Mouse (Mus musculus): ENCODE measurements at regions not wholly inside any gene's neighbourhood (a gene's known extent, or its start where the extent isn't known, plus 50 kb on each side); places are given as distances from the start of the nearest gene placed in this dataset.

DNA sequence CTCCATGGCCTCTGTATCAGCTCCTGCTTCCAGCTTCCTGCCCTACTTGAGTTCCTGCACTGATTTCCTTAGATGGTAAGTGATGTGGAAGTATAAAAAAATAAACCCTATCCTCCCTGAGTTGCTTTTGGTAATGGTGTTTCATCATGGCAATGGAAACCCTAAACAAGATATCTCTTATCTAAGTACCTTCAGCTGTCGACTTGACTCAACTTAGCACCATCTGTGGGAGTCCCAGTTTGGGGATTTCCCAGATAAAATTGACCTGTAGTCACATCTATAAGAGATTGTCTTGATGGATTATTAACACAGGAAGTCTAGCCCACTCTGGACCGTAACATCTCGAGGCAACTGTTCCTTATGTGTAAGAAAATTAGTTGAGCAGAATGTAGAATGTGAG, 570.2 kb upstream of the Gm10306 start:
- Histone ChIP-seq H3K4me2 (no peak overlapping the region), H3K9me3 (no peaks in the 10 kb centered on the region), H3K4me1 (no peaks in the 10 kb centered on the region), H3K4me3 (no peak overlapping the region), H3K36me3 (no peaks in the 10 kb centered on the region), H3K9ac (no peak overlapping the region), H3K27me3 (no peaks in the 10 kb centered on the region), H3K27ac (no peak overlapping the region)
- 88% methylated on average over 3 of the region's 3 CpGs for WGBS
- no peak for ATAC-seq (ENCODE audit: insufficient number of reproducible peaks, insufficient read depth, low FRiP score, low TSS enrichment, low read depth)

DNA sequence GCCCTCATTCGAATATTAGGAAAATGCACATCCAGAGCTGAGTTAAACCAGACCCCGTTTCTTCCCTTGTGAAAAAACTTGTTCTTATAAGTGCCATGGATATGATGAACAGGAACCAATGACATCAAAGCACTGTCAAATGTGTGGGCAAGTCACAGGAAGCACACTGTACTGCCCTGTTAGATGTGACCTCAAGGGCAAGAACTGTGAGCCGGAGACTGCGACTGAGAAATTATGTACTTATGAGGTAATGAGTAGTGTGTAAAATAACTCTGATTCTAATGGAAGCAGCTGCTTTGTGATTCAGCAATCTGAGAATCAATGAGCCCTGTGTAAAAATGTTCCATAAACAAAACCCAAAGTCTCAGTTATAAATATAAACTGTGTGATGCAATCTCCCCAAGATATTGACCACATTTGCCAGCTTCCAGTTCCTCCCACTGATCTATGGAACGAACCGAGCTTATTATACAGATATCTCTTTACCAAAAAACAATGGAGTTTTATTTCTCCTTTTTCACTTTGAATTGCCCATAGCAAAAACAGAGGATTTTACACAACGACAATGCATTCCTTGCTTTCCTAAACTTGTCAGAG, 566.0 kb upstream of the Gm10306 start:
- Histone ChIP-seq H3K4me3 (no peak overlapping the region), H3K9ac (no peak overlapping the region), H3K4me2 (no peak overlapping the region), H3K27ac (no peak overlapping the region), H3K27me3 (no peaks in the 10 kb centered on the region), H3K4me1 (no peaks in the 10 kb centered on the region), H3K9me3 (no peaks in the 10 kb centered on the region), H3K36me3 (no peaks in the 10 kb centered on the region)
- no peak for ATAC-seq (ENCODE audit: insufficient number of reproducible peaks, insufficient read depth, low FRiP score, low TSS enrichment, low read depth)
- 61% methylated on average over 7 of the region's 7 CpGs for WGBS

DNA sequence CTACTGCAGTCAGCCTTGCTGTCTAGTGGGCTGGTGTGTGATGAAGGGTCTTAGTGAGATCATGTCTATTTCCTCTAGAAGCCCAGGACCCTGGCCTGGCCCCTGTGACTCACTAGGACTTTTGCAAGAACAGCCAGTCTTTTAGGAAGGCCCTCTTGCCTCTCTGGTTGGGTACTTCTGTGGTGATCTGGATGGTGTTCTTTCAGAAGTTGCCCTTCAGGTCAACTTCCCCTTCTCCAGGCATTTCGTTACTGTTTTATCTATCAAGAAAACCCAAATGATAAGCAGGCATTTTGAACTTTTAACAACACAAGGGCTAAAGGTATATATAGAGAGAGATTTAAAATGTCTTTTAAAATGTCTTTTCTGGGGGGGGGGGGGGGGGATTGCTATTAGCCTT, 550.5 kb upstream of the Gm10306 start:
- H3K27me3 ChIP-seq: no peaks in the 10 kb centered on the region
- H3K4me2 ChIP-seq: no peak overlapping the region
- no peak overlapping the region for H3K4me3 ChIP-seq
- H3K4me1 ChIP-seq: no peaks in the 10 kb centered on the region
- H3K9me3 ChIP-seq: no peaks in the 10 kb centered on the region
- no peak overlapping the region for H3K27ac ChIP-seq
- no peak for ATAC-seq (ENCODE audit: insufficient number of reproducible peaks, insufficient read depth, low FRiP score, low TSS enrichment, low read depth)
- WGBS: 74% methylated on average over 1 of the region's 1 CpGs
- no peak overlapping the region for H3K9ac ChIP-seq
- no peaks in the 10 kb centered on the region for H3K36me3 ChIP-seq

DNA sequence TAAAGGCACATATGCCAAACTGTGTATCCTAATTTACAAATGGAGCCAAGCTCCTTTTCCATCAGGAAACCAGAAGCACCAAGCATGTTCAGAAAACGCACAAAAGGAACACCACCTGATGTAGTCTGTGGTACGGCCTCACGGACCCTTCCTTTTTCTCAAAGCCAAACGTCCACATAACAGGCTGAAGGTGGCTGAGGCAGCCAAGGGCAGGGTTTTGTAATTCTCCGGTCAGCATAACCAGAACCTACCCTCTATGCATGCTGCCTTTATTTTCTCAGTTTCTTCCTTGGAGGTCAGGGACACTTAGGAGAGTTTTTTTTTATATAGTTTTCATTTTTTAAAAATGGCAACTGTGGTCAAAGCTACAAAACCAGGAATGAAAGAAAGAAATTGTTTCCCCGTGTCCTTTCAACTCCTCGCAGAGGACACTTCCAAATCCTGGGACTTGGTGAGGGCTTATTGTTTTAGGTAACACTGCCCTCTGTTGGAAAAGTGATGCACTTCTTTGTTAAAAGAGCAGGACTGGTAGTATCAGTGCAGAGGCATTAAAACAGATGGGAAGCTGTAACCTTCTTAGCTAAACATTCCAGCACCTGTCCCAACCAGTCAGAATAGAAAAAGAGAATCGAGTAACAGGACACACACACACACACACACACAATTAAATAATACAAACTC, 549.1 kb upstream of the Gm10306 start:
- no peaks in the 10 kb centered on the region for H3K36me3 ChIP-seq
- H3K4me3 ChIP-seq: no peak overlapping the region
- no peaks in the 10 kb centered on the region for H3K27me3 ChIP-seq
- H3K4me2 ChIP-seq: no peak overlapping the region
- H3K4me1 ChIP-seq: no peaks in the 10 kb centered on the region
- no peak overlapping the region for H3K9ac ChIP-seq
- no peaks in the 10 kb centered on the region for H3K9me3 ChIP-seq
- H3K27ac ChIP-seq: no peak overlapping the region
- whole genome bisulfite sequencing: 34% methylated on average over 8 of the region's 8 CpGs
- peak; percentile 43; the same call in 1 of the 2 replicates for ATAC-seq (ENCODE audit: insufficient number of reproducible peaks, insufficient read depth, low FRiP score, low TSS enrichment, low read depth)

DNA sequence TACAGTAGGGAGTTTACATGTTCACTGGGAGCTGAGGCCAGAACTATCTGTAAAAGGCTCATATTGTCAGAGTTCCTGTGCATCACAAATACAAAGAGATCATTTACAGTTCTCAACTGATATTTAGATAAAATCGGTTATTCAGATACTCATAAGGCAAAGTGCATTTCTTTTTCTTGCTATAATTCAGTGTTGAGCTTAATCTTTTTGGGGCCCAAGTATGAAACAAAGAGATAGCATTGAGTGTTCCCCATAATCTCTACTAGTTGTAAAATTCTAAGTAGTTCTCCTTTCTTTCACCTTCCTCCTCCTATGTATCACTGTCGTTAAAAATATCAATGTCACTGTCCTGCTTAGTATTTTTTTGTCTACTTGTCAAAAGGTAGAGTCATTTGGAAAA, 540.6 kb upstream of the Gm10306 start:
- WGBS: 89% methylated on average over 2 of the region's 2 CpGs
- no peaks in the 10 kb centered on the region for H3K27me3 ChIP-seq
- no peak overlapping the region for H3K27ac ChIP-seq
- no peak overlapping the region for H3K9ac ChIP-seq
- H3K36me3 ChIP-seq: no peaks in the 10 kb centered on the region
- no peak for ATAC-seq (ENCODE audit: insufficient number of reproducible peaks, insufficient read depth, low FRiP score, low TSS enrichment, low read depth)
- H3K4me1 ChIP-seq: no peaks in the 10 kb centered on the region
- H3K4me3 ChIP-seq: no peak overlapping the region
- no peak overlapping the region for H3K4me2 ChIP-seq
- H3K9me3 ChIP-seq: no peaks in the 10 kb centered on the region

DNA sequence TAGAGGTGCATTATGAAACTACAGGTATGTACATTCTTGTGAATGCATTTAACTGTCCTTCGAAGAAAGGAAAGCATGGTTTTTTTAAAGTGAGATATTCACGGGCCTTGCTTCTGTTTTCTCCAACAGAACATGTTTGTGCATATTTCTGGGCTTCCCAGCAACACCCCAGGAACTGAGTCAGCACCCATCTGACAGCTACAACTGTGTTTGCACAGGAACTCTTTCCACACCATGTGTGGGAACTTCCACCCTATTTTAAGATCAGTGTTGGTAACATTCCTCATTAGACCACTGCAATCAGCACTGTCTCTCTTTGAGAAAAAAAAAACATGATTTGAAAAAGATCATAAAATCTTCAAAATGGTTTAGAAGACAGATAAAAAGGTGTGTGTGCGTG, 538.6 kb upstream of the Gm10306 start:
- Histone ChIP-seq H3K27ac (no peak overlapping the region), H3K4me2 (no peak overlapping the region), H3K36me3 (no peaks in the 10 kb centered on the region), H3K9me3 (no peaks in the 10 kb centered on the region), H3K27me3 (no peaks in the 10 kb centered on the region), H3K4me3 (no peak overlapping the region), H3K9ac (no peak overlapping the region), H3K4me1 (no peaks in the 10 kb centered on the region)
- no peak for ATAC-seq (ENCODE audit: insufficient number of reproducible peaks, insufficient read depth, low FRiP score, low TSS enrichment, low read depth)
- 82% methylated on average over 3 of the region's 3 CpGs for WGBS

DNA sequence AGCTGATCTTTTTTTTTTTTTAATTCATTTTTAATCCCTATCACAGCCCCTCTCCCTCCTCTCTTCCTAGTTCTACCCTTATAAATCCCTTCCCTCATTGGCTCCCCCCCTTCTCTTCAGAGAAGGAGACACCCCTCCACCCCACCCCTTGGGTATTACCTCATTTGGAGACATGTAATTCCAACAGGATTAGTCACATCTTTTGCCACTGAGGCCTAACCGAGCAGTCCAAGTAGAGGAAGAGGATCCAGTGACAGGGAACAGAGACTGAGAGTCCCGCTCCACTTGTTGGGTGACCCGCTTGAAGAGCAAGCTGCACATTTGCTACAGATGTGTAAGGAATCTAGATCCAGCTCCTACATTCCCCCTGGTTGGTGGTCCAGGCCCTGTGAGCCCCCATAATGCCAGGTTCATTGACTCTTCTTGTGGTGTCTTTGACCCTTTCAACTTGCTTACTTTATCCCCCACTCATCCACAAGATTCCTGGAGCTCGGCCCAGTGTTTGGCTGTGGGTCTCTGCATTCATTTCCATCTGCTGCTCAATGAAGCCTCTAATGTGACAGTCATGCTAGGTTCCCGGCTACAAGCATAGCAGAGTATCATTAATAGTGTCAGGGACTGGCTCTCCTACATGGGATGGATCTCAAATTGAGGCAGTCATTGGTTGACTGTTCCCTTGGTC, 506.6 kb upstream of the Gm10306 start:
- Histone ChIP-seq H3K36me3 (no peaks in the 10 kb centered on the region), H3K4me1 (no peaks in the 10 kb centered on the region), H3K27ac (no peak overlapping the region), H3K9ac (no peak overlapping the region), H3K4me3 (no peak overlapping the region), H3K27me3 (no peaks in the 10 kb centered on the region), H3K4me2 (no peak overlapping the region), H3K9me3 (no peaks in the 10 kb centered on the region)
- whole genome bisulfite sequencing: 73% methylated on average over 5 of the region's 5 CpGs
- ATAC-seq (ENCODE audit: insufficient number of reproducible peaks, insufficient read depth, low FRiP score, low TSS enrichment, low read depth): no peak

DNA sequence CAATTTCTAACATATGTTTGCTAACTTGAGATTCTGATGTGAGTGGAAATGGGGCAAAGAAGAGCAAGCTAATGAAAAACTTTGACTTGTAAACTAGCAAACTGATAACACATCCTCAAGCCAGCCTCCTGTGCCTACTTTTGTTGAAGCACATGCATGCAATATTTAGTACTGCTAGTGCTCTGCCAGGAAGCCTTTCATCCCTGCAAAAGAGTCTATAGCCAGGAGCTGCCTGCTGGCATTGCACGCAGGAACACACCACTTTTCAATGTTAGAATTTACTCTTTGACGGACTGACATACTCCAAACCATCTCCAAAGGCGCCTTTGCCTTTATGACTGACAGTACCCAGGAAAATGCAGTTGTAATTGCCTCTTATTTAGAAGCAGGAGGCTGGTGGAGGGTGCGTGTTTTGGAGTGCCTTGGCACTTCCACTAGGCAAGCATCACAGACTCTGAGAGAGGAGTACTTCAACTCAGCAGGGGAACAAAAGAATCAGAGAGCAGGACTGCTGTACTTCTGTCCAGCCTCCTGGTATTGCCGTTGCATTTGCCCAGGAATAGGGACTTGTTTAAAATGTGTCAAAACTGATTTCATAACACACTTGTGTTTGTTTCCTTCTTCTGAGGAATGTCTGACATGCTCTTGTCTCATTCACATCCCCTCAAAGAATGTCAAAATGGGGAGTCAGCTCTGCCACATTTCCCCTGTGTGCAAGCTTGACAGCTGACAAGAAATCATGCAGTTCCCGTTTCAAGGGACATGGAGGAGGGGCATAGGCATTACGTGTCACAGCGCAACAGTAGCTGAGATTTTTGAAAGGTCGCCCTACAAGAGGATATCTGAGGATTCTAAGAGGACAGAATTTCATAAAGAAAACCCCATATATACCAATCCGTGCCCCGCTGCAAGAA, 503.8 kb upstream of the Gm10306 start:
- Histone ChIP-seq H3K9ac (no peak overlapping the region), H3K27ac (no peak overlapping the region), H3K4me2 (no peak overlapping the region), H3K27me3 (no peaks in the 10 kb centered on the region), H3K4me1 (no peaks in the 10 kb centered on the region), H3K9me3 (no peaks in the 10 kb centered on the region), H3K4me3 (no peak overlapping the region), H3K36me3 (no peaks in the 10 kb centered on the region)
- ATAC-seq (ENCODE audit: insufficient number of reproducible peaks, insufficient read depth, low FRiP score, low TSS enrichment, low read depth): no peak
- 68% methylated on average over 11 of the region's 11 CpGs for WGBS

DNA sequence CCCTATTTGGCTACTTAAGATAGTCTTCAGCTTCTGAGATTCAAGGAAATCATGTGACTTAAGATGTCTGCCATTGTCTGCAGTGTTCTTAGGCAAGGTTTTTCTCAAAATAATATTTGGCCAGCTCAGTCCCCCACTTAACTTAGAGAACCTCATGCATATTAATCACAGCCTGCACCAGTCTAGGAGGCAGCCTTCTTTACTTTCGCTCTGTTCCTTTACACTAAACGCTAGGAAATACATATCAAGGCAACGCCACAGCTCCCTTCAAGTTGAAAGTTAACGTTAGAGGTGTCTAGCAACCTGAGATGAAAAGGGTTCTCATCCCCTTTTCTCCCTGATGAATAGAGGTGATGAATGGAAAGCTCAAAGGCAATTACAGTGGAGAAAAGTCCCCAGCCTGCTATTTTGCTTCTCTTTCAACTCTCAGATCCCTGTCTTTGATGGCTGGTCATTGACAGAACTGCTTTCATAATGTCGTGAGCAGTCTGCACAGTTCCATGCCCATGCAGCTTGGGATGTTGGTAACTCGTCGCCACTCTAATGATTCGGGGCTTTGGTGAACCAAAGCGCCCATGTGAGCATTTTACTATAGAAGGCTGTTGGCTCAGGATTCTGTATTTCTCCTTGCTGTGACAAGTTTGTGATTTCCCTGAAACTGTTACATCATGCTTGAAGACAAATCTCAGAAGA, 483.0 kb upstream of the Gm10306 start:
- no peak overlapping the region for H3K4me2 ChIP-seq
- H3K9ac ChIP-seq: no peak overlapping the region
- H3K36me3 ChIP-seq: no peaks in the 10 kb centered on the region
- H3K9me3 ChIP-seq: no peaks in the 10 kb centered on the region
- H3K27me3 ChIP-seq: no peaks in the 10 kb centered on the region
- ATAC-seq (ENCODE audit: insufficient number of reproducible peaks, insufficient read depth, low FRiP score, low TSS enrichment, low read depth): no peak
- WGBS: 71% methylated on average over 9 of the region's 9 CpGs
- no peaks in the 10 kb centered on the region for H3K4me1 ChIP-seq
- H3K27ac ChIP-seq: no peak overlapping the region
- no peak overlapping the region for H3K4me3 ChIP-seq

DNA sequence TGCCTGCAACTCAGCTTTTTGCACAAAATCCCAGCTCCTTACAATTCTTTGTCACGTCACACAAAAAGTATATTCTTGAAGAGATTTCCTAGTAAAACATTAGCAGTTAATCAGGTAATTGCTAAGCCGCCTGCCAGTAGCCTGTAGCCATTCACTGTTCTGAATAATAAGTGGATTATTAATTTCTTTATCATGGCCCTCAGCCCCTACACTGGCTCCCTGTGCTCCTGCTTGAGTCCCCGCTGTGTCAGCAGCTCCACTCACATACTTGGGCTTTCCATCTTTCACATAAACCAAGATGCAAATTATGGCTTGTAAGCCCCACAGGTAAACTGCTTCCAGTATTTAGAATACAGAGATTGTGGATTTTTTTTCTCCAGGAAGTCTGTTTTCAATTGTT, 473.5 kb upstream of the Gm10306 start:
- Histone ChIP-seq H3K4me2 (no peak overlapping the region), H3K27ac (no peak overlapping the region), H3K4me3 (no peak overlapping the region), H3K4me1 (no peaks in the 10 kb centered on the region), H3K27me3 (no peaks in the 10 kb centered on the region), H3K36me3 (no peaks in the 10 kb centered on the region), H3K9me3 (no peaks in the 10 kb centered on the region), H3K9ac (no peak overlapping the region)
- WGBS: 58% methylated on average over 3 of the region's 3 CpGs
- ATAC-seq (ENCODE audit: insufficient number of reproducible peaks, insufficient read depth, low FRiP score, low TSS enrichment, low read depth): no peak

DNA sequence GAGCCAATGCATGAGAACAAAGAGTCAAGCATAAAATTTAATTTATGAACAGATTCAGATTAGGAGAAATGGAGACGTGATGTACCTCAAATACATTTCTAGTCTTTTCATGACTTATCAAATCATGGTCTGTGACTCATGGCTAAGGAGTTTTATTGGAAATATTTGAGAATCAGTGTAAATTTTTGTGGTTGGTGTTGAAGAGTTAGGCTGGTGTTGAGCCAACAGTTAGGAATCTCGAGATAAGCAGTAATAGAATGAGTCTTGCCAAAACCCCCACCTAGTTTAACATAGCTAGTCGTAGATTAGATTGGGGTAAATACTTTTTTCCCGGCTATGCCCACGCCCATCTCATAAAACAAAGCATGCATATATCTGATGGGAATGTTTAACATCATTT, 462.0 kb upstream of the Gm10306 start:
- H3K27ac ChIP-seq: no peak overlapping the region
- H3K4me2 ChIP-seq: no peak overlapping the region
- no peak overlapping the region for H3K9ac ChIP-seq
- no peak overlapping the region for H3K4me3 ChIP-seq
- H3K4me1 ChIP-seq: no peaks in the 10 kb centered on the region
- H3K27me3 ChIP-seq: no peaks in the 10 kb centered on the region
- ATAC-seq (ENCODE audit: insufficient number of reproducible peaks, insufficient read depth, low FRiP score, low TSS enrichment, low read depth): no peak
- no peaks in the 10 kb centered on the region for H3K9me3 ChIP-seq
- WGBS: 51% methylated on average over 5 of the region's 5 CpGs
- H3K36me3 ChIP-seq: no peaks in the 10 kb centered on the region

Data from embryonic facial prominence, embryonic 13.5 days (tissue).